Mouse (Mus musculus) stomach, postnatal 0 days (tissue): Measurements from ENCODE around the gene Birc2. TPM values are rescaled to one million over a fixed set of nuclear protein-coding genes. Genes with fewer than 3 reads are reported as not detected.

Source experiments
- ATAC-seq: fragments of 200-750 bp; cut with Nextera tagmentation; 2 replicates; pipeline ENCODE4 v1.8.0; 2017; ENCODE audit not compliant: low FRiP score, low TSS enrichment
- DNase-seq: peaks from one replicate; pipeline ENCODE4 v3.0.0-alpha.2; 2016; ENCODE audit warnings: low spot score
- H3K27ac ChIP-seq: fragments of 300-500 bp; sonication (generic); replicated peaks from 2 replicates; pipeline ENCODE4 v1.5.1; 2014; ENCODE audit warnings: mild to moderate bottlenecking, control low read depth
- H3K27me3 ChIP-seq: fragments of 300-500 bp; sonication (generic); 2 replicates; pipeline ENCODE4 v1.6.1; 2014; ENCODE audit warnings: low read length; ENCODE audit not compliant: control insufficient read depth, insufficient read depth
- H3K36me3 ChIP-seq: fragments of 300-500 bp; sonication (generic); 2 replicates; pipeline ENCODE4 v1.6.1; 2014; ENCODE audit warnings: low read length, mixed read lengths; ENCODE audit not compliant: control insufficient read depth, insufficient read depth
- H3K4me1 ChIP-seq: fragments of 300-500 bp; sonication (generic); replicated peaks from 2 replicates; pipeline ENCODE4 v1.6.1; 2014; ENCODE audit warnings: antibody characterized with exemption; ENCODE audit not compliant: control insufficient read depth, insufficient read depth
- H3K4me2 ChIP-seq: fragments of 300-500 bp; sonication (generic); replicated peaks from 2 replicates; pipeline ENCODE4 v1.6.1; 2014; ENCODE audit warnings: low read depth, mild to moderate bottlenecking, control low read depth, moderate library complexity
- H3K4me3 ChIP-seq: fragments of 300-500 bp; sonication (generic); 2 replicates; pipeline ENCODE4 v1.5.1; 2014; ENCODE audit warnings: low read depth, low read length, control low read depth
- H3K9ac ChIP-seq: fragments of 300-500 bp; sonication (generic); 2 replicates; pipeline ENCODE4 v1.6.1; 2014; ENCODE audit warnings: mild to moderate bottlenecking, low read length, control low read depth, mixed read lengths
- H3K9me3 ChIP-seq: fragments of 300-500 bp; sonication (generic); 2 replicates; pipeline ENCODE4 v1.6.1; 2016; ENCODE audit warnings: low read length; ENCODE audit not compliant: control insufficient read depth
- CTCF ChIP-seq: IDR thresholded peaks from 2 replicates; pipeline ENCODE4 v1.5.1; 2016; ENCODE audit warnings: antibody characterized with exemption, low read depth, mild to moderate bottlenecking, moderate library complexity
- EP300 ChIP-seq: optimal IDR thresholded peaks from 2 replicates; pipeline ENCODE3; 2016; ENCODE audit warnings: antibody characterized with exemption
- WGBS: fragments of 180-500 bp; shearing (Covaris S2); extraction: QIAGEN DNeasy Blood & Tissue Kit; methylation state at CpG from one replicate; pipeline ENCODE4 v1.1.7; 2014; 5-methylcytosine and 5-hydroxymethylcytosine counted together
- polyA plus RNA-seq: library from polyadenylated mRNA; unstranded; fragments of >200 nt; fragmentation: Nextera tagmentation; extraction: Ambion mirVana; gene quantifications from 2 replicates; pipeline ENCODE4 v1.2.1, GENCODE M21; 2015

Birc2 gene
- polyA plus RNA-seq, 1 experiment from 2014 or later, result 17.2 TPM

DNA sequence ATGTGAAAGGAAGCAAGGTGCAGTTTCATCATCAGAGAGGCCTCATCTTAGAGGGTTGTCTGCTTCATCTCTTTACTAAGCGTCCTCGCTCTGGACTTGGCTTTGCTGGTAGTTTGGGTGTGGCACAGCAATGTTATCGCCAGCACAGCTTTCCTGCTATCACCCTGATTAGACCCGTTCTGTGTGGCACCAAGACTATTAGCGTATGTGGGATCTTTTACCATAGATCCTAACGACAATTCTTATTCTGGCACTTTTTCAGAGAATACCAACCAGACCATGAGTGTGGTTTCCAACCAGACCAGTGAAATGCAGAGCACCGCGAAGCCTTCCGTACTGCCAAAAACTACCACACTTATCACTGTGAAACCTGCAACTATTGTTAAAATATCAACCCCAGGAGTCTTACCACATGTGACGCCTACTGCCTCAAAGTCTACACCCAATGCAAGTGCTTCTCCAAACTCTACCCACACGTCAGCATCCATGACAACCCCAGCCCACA lies 46.2 kb downstream of the Birc2 start:
- Histone ChIP-seq H3K4me3 (no peak overlapping the region), H3K9ac (no peak overlapping the region), H3K4me2 (no peak overlapping the region), H3K4me1 (no peaks in the 10 kb centered on the region), H3K36me3 (peaks cover 3% of the 10 kb centered on the region; the same call in 1 of the 2 replicates), H3K9me3 (no peaks in the 10 kb centered on the region), H3K27ac (no peak overlapping the region), H3K27me3 (no peaks in the 10 kb centered on the region)
- DNase-seq (no peak), ATAC-seq (no peak)
- no peak for TF ChIP-seq CTCF
- TF ChIP-seq EP300, result no peak
- WGBS, result 88% methylated on average over 11 of the region's 11 CpGs

GRCm38 (mm10) chr9:7789764-7790575 lies 46.9 kb downstream of the Birc2 start:
- H3K27ac ChIP-seq, result no peak overlapping the region
- H3K4me3 ChIP-seq, result no peak overlapping the region
- ATAC-seq (no peak), DNase-seq (no peak)
- peaks cover 3% of the 10 kb centered on the region for H3K36me3 ChIP-seq
- no peaks in the 10 kb centered on the region for H3K27me3 ChIP-seq
- no peak for TF ChIP-seq EP300
- TF ChIP-seq CTCF, result no peak
- H3K4me2 ChIP-seq, result no peak overlapping the region
- H3K4me1 ChIP-seq, result no peaks in the 10 kb centered on the region
- 62% methylated on average over 8 of the region's 8 CpGs for WGBS
- H3K9me3 ChIP-seq, result no peaks in the 10 kb centered on the region
- H3K9ac ChIP-seq, result no peak overlapping the region

DNA sequence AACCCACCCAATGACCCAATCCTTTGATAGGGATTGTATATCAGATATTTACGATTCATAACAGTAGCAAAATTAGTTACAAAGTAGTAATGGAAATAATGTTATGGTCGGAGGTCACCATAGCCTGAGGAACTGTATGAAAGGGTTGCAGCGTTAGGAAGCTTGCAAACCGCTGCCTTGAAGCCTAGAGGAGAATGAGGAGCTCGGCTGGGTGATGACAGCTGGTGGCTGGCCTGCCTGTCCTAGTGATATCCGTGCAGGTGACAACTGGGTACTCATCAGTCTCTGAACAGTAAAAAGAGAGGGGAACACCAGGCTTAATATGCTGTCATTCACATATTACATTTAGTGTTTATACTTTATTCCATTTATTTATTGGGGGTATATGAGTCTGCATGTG lies 48.5 kb downstream of the Birc2 start:
- TF ChIP-seq CTCF (no peak), EP300 (no peak)
- H3K36me3 ChIP-seq, result peaks cover 3% of the 10 kb centered on the region
- no peak overlapping the region for H3K27ac ChIP-seq
- WGBS, result 84% methylated on average over 6 of the region's 6 CpGs
- no peak overlapping the region for H3K4me3 ChIP-seq
- no peaks in the 10 kb centered on the region for H3K9me3 ChIP-seq
- H3K4me1 ChIP-seq, result no peaks in the 10 kb centered on the region
- H3K4me2 ChIP-seq, result no peak overlapping the region
- DNase-seq, result no peak
- no peak for ATAC-seq
- H3K27me3 ChIP-seq, result no peaks in the 10 kb centered on the region
- no peak overlapping the region for H3K9ac ChIP-seq

GRCm38 (mm10) chr9:7786086-7786485 lies 50.8 kb downstream of the Birc2 start:
- Histone ChIP-seq H3K4me1 (no peaks in the 10 kb centered on the region), H3K36me3 (peaks cover 4% of the 10 kb centered on the region; the same call in 1 of the 2 replicates), H3K27me3 (no peaks in the 10 kb centered on the region), H3K27ac (no peak overlapping the region), H3K4me2 (no peak overlapping the region), H3K9me3 (no peaks in the 10 kb centered on the region), H3K9ac (no peak overlapping the region), H3K4me3 (no peak overlapping the region)
- TF ChIP-seq EP300 (no peak), CTCF (no peak)
- no peak for DNase-seq
- WGBS, result 93% methylated on average over 7 of the region's 7 CpGs
- 0 out of 2 replicates have a peak, but pooled peaks have one; percentile 26 for ATAC-seq

DNA sequence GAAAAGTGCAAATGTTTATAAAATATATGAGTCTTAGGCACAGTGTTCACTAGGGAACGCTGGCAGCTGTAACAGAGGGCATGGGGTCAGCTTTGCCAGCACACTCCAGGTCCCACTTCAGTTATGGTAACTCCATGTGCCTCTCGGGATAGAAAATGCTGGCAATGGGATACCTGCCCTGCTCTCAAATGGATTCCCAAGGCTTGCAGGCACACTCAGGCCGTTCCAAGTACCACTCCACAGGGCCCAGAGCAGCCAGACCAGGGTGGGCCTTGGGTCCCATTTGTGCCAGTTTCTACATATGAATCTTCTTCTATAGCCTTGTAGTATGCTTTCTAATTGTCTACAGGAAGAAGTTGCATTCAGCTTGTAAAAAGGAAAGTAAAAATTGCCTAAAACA lies 51.5 kb downstream of the Birc2 start:
- no peaks in the 10 kb centered on the region for H3K9me3 ChIP-seq
- no peak for DNase-seq
- H3K9ac ChIP-seq, result no peak overlapping the region
- 85% methylated on average over 3 of the region's 3 CpGs for WGBS
- H3K36me3 ChIP-seq, result peaks cover 4% of the 10 kb centered on the region; the same call in 1 of the 2 replicates
- H3K4me3 ChIP-seq, result no peak overlapping the region
- TF ChIP-seq EP300 (no peak), CTCF (no peak)
- H3K4me1 ChIP-seq, result no peaks in the 10 kb centered on the region
- no peak overlapping the region for H3K27ac ChIP-seq
- no peak for ATAC-seq
- H3K27me3 ChIP-seq, result no peaks in the 10 kb centered on the region
- no peak overlapping the region for H3K4me2 ChIP-seq

- no peak for TF ChIP-seq EP300
- no peak for TF ChIP-seq CTCF
- no peak for DNase-seq
- Histone ChIP-seq H3K9me3 (no peaks in the 10 kb centered on the region), H3K4me3 (no peak overlapping the region), H3K4me2 (no peak overlapping the region), H3K4me1 (no peaks in the 10 kb centered on the region), H3K36me3 (peaks cover 4% of the 10 kb centered on the region; the same call in 1 of the 2 replicates), H3K27me3 (no peaks in the 10 kb centered on the region), H3K9ac (no peak overlapping the region), H3K27ac (no peak overlapping the region)
- 55% methylated on average over 1 of the region's 1 CpGs for WGBS
- no peak for ATAC-seq
Observed at GRCm38 (mm10) chr9:7784615-7785012, 52.2 kb downstream of the Birc2 start.
